Mouse (Mus musculus) intestine, postnatal 0 days (tissue): ENCODE measurements around the gene Gm20721. TPM values are rescaled to one million over a fixed set of nuclear protein-coding genes. Genes with fewer than 3 reads are reported as not detected.

Source experiments
- ATAC-seq: fragments of 200-750 bp; cut with Nextera tagmentation; 2 replicates; pipeline ENCODE4 v1.8.0; 2017; ENCODE audit warnings: mild to moderate bottlenecking, moderate TSS enrichment, moderate library complexity
- H3K27ac ChIP-seq: fragments of 300-500 bp; sonication (generic); 2 replicates; pipeline ENCODE4 v1.5.1; 2014; ENCODE audit warnings: mild to moderate bottlenecking, low read depth, low read length, moderate library complexity
- H3K27me3 ChIP-seq: fragments of 300-500 bp; sonication (generic); replicated peaks from 2 replicates; pipeline ENCODE4 v1.6.1; 2014; ENCODE audit warnings: low read length, mixed read lengths; ENCODE audit not compliant: control insufficient read depth, insufficient read depth
- H3K36me3 ChIP-seq: fragments of 300-500 bp; sonication (generic); 2 replicates; pipeline ENCODE4 v1.6.1; 2014; ENCODE audit warnings: mild to moderate bottlenecking, moderate library complexity; ENCODE audit not compliant: control insufficient read depth, insufficient read depth
- H3K4me1 ChIP-seq: fragments of 300-500 bp; sonication (generic); replicated peaks from 2 replicates; pipeline ENCODE4 v1.6.1; 2014; ENCODE audit warnings: antibody characterized with exemption, low read length, mixed read lengths; ENCODE audit not compliant: control insufficient read depth, insufficient read depth
- H3K4me2 ChIP-seq: fragments of 300-500 bp; sonication (generic); replicated peaks from 2 replicates; pipeline ENCODE4 v1.6.1; 2014; ENCODE audit warnings: low read depth, mild to moderate bottlenecking, moderate library complexity
- H3K4me3 ChIP-seq: fragments of 300-500 bp; sonication (generic); 2 replicates; pipeline ENCODE4 v1.5.1; 2014; ENCODE audit warnings: low read depth, low read length
- H3K9ac ChIP-seq: fragments of 300-500 bp; sonication (generic); 2 replicates; pipeline ENCODE4 v1.6.1; 2014; ENCODE audit warnings: mild to moderate bottlenecking, low read depth, low read length
- H3K9me3 ChIP-seq: fragments of 300-500 bp; sonication (generic); 2 replicates; pipeline ENCODE4 v1.6.1; 2016; ENCODE audit warnings: mixed run types; ENCODE audit not compliant: control insufficient read depth
- CTCF ChIP-seq: sonication (generic); IDR thresholded peaks from 2 replicates; pipeline ENCODE4 v1.5.1; 2016; ENCODE audit warnings: low read depth, mild to moderate bottlenecking, control low read depth, antibody characterized with exemption, moderate library complexity
- WGBS: fragments of 180-500 bp; shearing (Covaris S2); extraction: QIAGEN DNeasy Blood & Tissue Kit; methylation state at CpG from one replicate; pipeline ENCODE4 v1.1.7; 2014; 5-methylcytosine and 5-hydroxymethylcytosine counted together
- polyA plus RNA-seq: library from polyadenylated mRNA; unstranded; fragments of >200 nt; fragmentation: Nextera tagmentation; extraction: Ambion mirVana; gene quantifications from 2 replicates; pipeline ENCODE4 v1.2.1, GENCODE M21; 2015

Gene Gm20721
- polyA plus RNA-seq, 1 experiment from 2014 or later = 2.7 TPM

DNA sequence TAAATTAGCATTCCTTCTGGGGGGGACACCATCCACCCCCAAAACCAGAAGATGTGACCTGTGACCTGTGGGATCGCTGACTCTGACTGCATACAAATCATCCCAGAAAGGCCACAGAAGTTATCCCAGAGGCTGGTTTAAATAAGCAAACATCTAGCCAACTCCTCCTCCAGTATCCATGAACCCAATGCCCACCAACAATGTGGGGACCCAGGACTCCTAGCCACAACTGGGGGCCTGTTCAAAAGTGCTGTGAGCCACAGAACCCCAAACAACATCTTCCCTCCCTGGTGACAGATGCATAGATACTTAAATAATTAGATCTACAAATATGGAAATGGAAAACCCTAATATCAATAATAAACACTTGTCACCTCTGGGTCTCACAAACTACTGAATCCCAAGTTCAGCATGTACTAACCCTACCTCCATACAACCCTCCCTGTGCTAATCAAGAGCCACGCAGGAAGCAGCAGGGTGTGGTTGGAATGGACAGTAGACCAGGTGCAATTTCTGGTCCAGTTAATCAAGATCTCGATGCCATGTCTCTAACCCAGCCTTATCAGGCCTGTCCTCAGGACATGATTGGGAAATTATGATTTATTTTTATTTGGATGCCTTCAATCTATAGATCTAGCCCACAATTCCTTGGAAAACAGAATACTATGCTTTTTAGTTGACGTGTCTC lies 5.5 kb downstream of the Gm20721 start:
- Histone ChIP-seq H3K4me1 (no peaks in the 10 kb centered on the region), H3K36me3 (peaks cover 30% of the 10 kb centered on the region), H3K9ac (no peak overlapping the region), H3K4me3 (no peak overlapping the region), H3K4me2 (no peak overlapping the region), H3K27ac (no peak overlapping the region), H3K27me3 (no peaks in the 10 kb centered on the region), H3K9me3 (no peaks in the 10 kb centered on the region)
- TF ChIP-seq CTCF = no peak
- no peak for ATAC-seq
- 63% methylated on average over 4 of the region's 4 CpGs for WGBS

DNA sequence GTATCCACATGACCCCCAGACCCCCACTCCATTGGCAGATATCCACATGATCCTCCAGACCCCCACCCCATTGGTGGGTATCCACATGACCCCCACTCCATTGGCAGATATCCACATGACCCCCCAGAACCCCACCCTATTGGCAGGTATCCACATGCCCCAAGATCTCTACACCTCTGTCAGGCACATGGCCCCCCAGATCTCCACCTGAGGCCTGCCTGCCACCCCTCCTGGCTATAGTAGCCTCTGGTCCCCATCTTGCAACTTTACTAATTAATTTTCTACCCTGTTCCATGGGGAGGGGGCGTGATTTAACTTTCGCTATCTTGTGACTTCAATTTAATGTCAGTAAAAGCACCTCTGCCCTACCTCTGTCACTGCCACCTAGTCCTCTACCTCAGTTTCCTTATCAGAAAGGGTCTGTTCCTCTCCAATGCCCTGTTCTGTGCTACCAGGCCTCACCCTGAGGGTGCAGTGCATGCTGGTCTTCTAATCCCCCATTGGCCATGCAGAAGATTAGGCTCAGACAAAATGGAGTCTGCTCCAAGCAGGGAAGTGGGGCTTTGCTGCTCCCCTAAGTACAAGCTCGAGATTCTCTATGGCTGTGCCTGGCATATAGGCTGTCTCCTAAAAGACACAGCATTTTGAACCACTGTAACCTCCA lies 6.2 kb downstream of the Gm20721 start:
- peaks cover 26% of the 10 kb centered on the region for H3K36me3 ChIP-seq
- TF ChIP-seq CTCF = no peak
- no peak overlapping the region for H3K27ac ChIP-seq
- H3K27me3 ChIP-seq = no peaks in the 10 kb centered on the region
- WGBS = 80% methylated on average over 3 of the region's 3 CpGs
- no peaks in the 10 kb centered on the region for H3K4me1 ChIP-seq
- H3K4me2 ChIP-seq = no peak overlapping the region
- H3K4me3 ChIP-seq = no peak overlapping the region
- no peak overlapping the region for H3K9ac ChIP-seq
- H3K9me3 ChIP-seq = no peaks in the 10 kb centered on the region
- ATAC-seq = no peak

DNA sequence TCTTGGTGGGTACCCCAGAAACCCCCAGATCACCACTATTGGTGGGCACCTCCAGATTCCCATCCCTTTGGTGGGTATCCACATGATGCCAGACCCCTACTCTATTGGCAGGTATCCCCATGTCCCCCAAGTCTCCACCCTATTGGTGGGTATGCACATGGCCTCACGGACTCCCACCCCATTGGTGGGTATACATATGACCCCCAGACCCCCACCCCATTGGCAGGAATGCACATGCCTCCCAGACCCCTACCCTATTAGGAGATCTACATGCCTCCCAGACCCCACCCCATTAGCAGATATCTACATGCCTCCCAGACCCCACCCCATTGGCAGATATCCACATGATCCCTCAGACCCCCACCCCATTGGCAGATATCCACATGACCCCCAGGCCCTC lies 6.8 kb downstream of the Gm20721 start:
- peak; percentile 25 for ATAC-seq
- TF ChIP-seq CTCF = no peak
- Histone ChIP-seq H3K4me3 (no peak overlapping the region), H3K27ac (no peak overlapping the region), H3K36me3 (peaks cover 19% of the 10 kb centered on the region), H3K9ac (no peak overlapping the region), H3K4me2 (no peak overlapping the region), H3K9me3 (no peaks in the 10 kb centered on the region), H3K27me3 (no peaks in the 10 kb centered on the region), H3K4me1 (no peaks in the 10 kb centered on the region)
- 94% methylated on average over 1 of the region's 1 CpGs for WGBS

GRCm38 (mm10) chr2:174337275-174337674 lies 9.2 kb downstream of the Gm20721 start:
- peaks cover 14% of the 10 kb centered on the region; the same call in 1 of the 2 replicates for H3K36me3 ChIP-seq
- no peaks in the 10 kb centered on the region for H3K27me3 ChIP-seq
- no peak overlapping the region for H3K9ac ChIP-seq
- no peak overlapping the region for H3K27ac ChIP-seq
- H3K4me3 ChIP-seq = no peak overlapping the region
- H3K9me3 ChIP-seq = no peaks in the 10 kb centered on the region
- H3K4me2 ChIP-seq = no peak overlapping the region
- TF ChIP-seq CTCF = no peak
- 75% methylated on average over 13 of the region's 13 CpGs for WGBS
- peaks cover 7% of the 10 kb centered on the region; the same call in 1 of the 2 replicates for H3K4me1 ChIP-seq
- no peak for ATAC-seq

DNA sequence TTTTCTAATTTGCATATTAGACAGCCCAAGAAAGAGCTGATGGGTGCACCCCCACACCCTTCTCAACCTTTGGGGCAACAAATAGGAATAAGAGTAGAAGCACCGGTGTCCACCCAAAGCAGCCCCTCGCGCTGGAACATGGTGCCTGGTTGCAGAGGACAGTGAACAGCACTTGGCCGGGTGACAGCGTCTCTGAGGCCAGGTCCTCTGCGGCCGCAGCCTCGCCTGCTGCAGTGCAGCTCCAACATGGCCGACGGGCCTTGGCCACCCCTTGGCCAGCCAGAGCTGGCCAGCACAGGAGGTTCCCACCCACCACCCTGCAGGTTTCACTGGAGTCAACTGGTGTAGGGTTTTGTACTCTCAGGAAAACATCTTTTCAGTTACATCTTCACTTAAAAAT lies 12.1 kb downstream of the Gm20721 start:
- H3K9ac ChIP-seq = no peak overlapping the region
- H3K4me2 ChIP-seq = peak overlapping the region; percentile 94; the same call in 1 of the 2 replicates
- 56% methylated on average over 10 of the region's 10 CpGs for WGBS
- H3K36me3 ChIP-seq = 0 out of 2 replicates have a peak, but pooled peaks cover 7% of the 10 kb centered on the region
- no peak overlapping the region for H3K4me3 ChIP-seq
- H3K27me3 ChIP-seq = no peaks in the 10 kb centered on the region
- no peaks in the 10 kb centered on the region for H3K9me3 ChIP-seq
- no peak for TF ChIP-seq CTCF
- ATAC-seq = no peak
- no peak overlapping the region; the same call in 1 of the 2 replicates for H3K27ac ChIP-seq
- H3K4me1 ChIP-seq = peaks cover 7% of the 10 kb centered on the region; the same call in 1 of the 2 replicates

DNA sequence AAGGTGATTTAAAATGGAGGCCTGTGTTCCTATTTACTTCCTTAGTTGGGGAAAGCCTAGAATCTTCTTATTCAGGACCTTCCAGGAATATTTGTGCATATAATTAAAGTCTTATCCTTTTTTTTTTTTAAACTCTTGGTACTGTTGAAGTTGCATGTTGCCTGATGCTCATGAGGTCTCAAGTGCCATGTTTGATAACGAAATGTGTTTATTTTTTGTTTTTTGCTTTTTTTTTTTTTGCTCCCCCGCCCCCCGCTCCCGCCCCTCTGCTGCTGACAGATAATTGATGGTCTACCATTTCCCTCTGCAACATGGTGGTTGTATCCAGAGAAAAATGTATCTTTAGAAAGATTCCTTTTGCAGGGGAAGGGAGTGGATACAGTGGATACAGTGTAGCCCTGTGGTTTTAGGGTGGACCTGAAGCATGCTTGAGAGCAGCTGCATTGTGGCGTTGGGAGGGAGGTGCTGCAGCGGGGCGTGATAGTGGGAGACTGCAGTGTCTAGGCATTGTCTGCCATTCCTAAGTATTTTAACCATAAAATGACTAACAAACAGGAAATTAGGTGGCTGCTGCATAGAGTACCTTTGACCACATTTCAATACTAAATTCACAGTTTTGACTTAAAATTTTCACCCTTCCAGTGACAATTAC lies 13.1 kb downstream of the Gm20721 start:
- ATAC-seq = no peak
- Histone ChIP-seq H3K4me3 (0 out of 2 replicates have a peak overlapping the region, but pooled peaks have one; percentile 1), H3K36me3 (0 out of 2 replicates have a peak, but pooled peaks cover 7% of the 10 kb centered on the region), H3K4me1 (peaks cover 7% of the 10 kb centered on the region; the same call in 1 of the 2 replicates), H3K27me3 (no peaks in the 10 kb centered on the region), H3K9ac (no peak overlapping the region), H3K4me2 (peak overlapping the region; percentile 94; the same call in 1 of the 2 replicates), H3K27ac (no peak overlapping the region), H3K9me3 (no peaks in the 10 kb centered on the region)
- TF ChIP-seq CTCF = no peak
- WGBS = 43% methylated on average over 7 of the region's 7 CpGs
